Mouse (Mus musculus) spleen, postnatal 0 days (tissue): ENCODE data around the gene Taf5l. TPM values are rescaled to one million over a fixed set of nuclear protein-coding genes. Genes with fewer than 3 reads are reported as not detected.

ENCODE experiments used
- microRNA counts: library from miRNA; unstranded; fragments of <30 nt; microRNA quantifications from one replicate; lab custom pipeline; 2015
- polyA plus RNA-seq: library from polyadenylated mRNA; unstranded; fragments of >200 nt; fragmentation: Nextera tagmentation; extraction: Ambion mirVana; gene quantifications from 2 replicates; pipeline ENCODE4 v1.2.1, GENCODE M21; 2015

Gene Taf5l
- 27.7 and 27.8 TPM in 2 replicates for polyA plus RNA-seq

DNA sequence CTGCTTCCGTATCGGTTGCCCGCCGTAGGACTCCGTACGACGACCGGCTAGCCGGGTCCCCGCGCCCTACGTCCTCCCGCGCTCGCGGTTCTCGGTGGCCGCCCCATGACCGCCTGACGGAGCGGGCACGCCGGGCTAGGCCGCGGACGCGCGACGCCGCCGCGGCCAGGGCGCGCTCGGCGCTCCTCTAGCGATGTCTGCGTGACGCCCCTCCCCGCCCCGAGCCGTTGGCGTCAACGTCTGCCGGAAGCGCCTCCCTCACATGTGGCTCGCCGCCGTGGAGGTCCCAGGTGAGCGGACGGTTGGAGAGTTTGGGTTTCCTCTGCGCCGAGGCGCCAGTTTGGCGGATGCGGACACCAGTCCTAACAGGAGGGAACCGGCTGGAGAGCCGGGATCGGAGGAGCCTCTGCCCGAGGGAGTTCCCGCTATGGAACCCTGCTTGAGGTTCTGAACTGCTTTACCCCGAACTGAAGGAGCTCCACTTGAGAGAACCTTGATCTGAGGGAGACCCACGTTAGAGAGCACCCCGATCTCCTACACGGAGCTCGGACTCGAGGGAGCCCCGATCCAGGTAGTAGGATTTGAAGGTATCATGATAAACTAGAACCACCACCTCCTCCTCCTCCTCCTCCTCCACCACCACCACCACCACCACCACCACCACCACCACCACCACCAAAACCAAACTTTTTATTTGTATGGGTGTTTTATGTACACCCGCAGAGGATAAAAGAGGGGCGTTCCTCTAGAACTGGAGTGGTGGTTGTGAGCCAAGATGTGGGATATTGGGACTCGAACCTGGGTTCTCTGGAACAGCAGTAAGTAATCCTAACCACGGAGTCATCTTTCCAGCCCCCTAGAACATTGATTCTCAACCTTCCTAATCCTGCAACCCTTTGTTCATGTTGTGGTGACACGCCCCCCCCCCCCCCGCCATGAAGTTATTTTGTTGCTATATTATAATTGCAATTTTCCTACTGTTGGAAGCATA lies at the start of gene Taf5l, which contains the start of gene Urb2:
Gene Taf5l, minus strand, starts transcription at position 161 of the 991 bp plus-strand sequence.
Gene Urb2, plus strand, starts transcription at position 272 of the 991 bp plus-strand sequence.

DNA sequence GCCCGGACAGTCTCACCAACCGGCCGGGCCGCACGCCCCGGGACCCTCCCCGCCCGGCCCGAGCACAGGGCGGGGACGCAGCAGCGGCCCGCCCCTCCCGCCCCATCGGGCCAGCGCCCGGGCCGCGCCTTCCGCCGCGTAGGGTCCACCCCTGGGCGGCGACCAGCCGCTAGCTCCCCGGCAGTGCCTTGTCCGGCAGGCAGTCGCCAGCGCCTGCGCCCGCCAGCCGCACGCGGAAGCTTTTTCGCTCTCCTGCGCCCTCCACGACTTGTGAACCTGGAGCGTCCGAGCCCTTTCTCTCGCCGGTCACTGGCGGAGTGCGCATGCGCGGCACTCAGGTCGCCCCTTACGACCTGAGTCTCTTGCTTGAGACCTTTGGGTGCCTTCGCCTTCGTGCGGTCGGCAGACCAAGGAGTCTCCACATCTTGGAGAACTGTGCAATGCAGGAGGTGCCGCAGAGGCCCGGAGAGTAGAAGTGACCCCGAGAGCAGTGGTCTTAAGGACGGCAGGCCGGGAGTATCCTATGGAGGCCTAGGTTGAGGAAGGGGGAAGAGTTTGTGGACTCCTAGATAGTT lies 38.3 kb downstream of the Taf5l start, which contains the start of gene Abcb10:
Gene Abcb10, minus strand, starts transcription at position 297 of the 575 bp plus-strand sequence.

DNA sequence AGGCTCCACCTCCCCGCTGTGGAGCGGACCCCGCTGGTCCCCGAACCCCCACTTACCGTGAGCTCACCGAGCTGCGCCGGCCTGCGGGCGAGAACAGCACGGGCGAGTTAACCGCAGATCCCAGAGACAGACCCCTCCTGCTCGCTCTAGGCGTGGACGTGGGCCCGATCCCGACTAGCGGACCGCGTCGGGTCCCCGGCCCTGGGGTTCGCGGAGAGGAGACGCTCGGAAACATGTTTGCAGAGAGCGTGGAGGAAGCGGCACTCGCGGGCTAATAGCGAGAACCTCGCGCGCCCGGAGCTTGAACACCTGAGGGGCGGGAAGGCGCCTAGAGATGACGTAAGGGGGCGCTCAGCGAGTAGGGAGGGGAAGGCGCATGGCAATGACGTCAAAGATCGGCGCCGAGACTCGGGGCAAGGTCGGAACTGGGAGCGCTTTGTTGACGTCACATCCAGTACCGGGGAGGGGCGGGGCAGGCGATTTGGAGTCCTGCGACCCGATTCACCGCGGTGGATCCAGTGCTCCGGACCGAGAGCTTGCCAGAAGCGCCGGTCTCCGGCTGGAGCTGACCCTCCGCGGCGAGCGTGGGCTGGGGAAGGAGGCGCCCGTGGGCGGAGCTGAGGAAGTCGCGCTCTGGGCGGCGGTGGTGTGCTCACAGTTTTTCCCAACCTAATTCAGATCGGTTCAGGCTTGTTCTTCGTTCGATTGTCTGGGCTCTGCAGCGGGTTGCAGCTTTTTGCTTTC lies 72.1 kb downstream of the Taf5l start, which contains the start of gene Nup133:
Gene Nup133, minus strand, starts transcription at position 324 of the 744 bp plus-strand sequence.

MicroRNA genes within 50 kb of the gene (microRNA counts, 519-probe panel; counts per million panel counts)
- 88.3 counts per million for microRNA mmu-miR-1967 (lab: Ali Mortazavi, UCI)

Other genes starting within 250 kb of the Taf5l start
- gene Rab4a, start 215.4 kb downstream of the Taf5l start, polyA plus RNA-seq: 46.9 and 47.4 TPM in 2 replicates
- gene Ccsap, start 161.2 kb downstream of the Taf5l start, polyA plus RNA-seq: 3.7 and 4.5 TPM in 2 replicates
- gene Acta1, start 126.6 kb downstream of the Taf5l start, polyA plus RNA-seq: 2.9 and 4.4 TPM in 2 replicates
- gene Nup133, start 72.1 kb downstream of the Taf5l start, polyA plus RNA-seq: 23.6 and 23.9 TPM in 2 replicates
- gene Abcb10, start 38.3 kb downstream of the Taf5l start, polyA plus RNA-seq: 114 and 131 TPM in 2 replicates
- gene Urb2, start 111 bp upstream of the Taf5l start, polyA plus RNA-seq: 2.2 and 2.3 TPM in 2 replicates
- 23.3 and 28.1 TPM in 2 replicates for gene Galnt2, start 210.0 kb upstream of the Taf5l start, polyA plus RNA-seq